Mouse (Mus musculus): ENCODE results near the gene Sbno2. TPM values are rescaled to one million over a fixed set of nuclear protein-coding genes. Genes with fewer than 3 reads are reported as not detected.

Gene Sbno2
- total and polyA plus RNA-seq, 3 experiments, result 10.6 to 16.9 (median 11.2) TPM

- peaks cover 7% of the 10 kb centered on the region; the same call in 1 of the 2 replicates for H3K36me3 ChIP-seq (ENCODE audit: control insufficient read depth, insufficient read depth, low read length)
- intact Hi-C loops (cut with DNase I), result loop anchor here (2.0 kb wide), 1 partner anchor 24 kb away; the partner anchor contains the start of gene Cbarp
- WGBS, result 1% methylated on average over 30 of the region's 30 CpGs
- H3K27me3 ChIP-seq (ENCODE audit: control insufficient read depth, insufficient read depth, low read length), result no peaks in the 10 kb centered on the region
- peak overlapping the region; percentile 94 for H3K4me3 ChIP-seq
- TF ChIP-seq POLR2A (IDR thresholded peaks at IDR 0.05; ENCODE audit: insufficient read depth, low read depth, low read length) (peak; percentile 66), EP300 (IDR thresholded peaks at IDR 0.05; ENCODE audit: insufficient read depth, low read depth, low read length) (peak; percentile 33; the same call in 1 of the 2 replicates), CTCF (IDR thresholded peaks at IDR 0.05) (peak; percentile 33; the same call in 1 of the 2 replicates)
- peaks cover 21% of the 10 kb centered on the region for H3K4me1 ChIP-seq (ENCODE audit: control insufficient read depth, insufficient read depth, low read length)
- peak overlapping the region; percentile 90 for H3K9ac ChIP-seq (ENCODE audit: low read depth, low read length)
- peak; percentile 79 to 84 for DNase-seq
- peaks cover 12% of the 10 kb centered on the region for H3K79me2 ChIP-seq (replicated peaks; ENCODE audit: control insufficient read depth, insufficient read depth, low read length)
- H3K27ac ChIP-seq, result peak overlapping the region; percentile 95
These were observed 11.7 kb upstream of the Sbno2 start for GRCm38 (mm10) chr10:80116927-80117691.

- intact Hi-C loops (cut with DNase I), result loop anchor here (2.0 kb wide), 1 partner anchor 24 kb away; the partner anchor contains the start of gene Cbarp
- TF ChIP-seq CTCF (IDR thresholded peaks at IDR 0.05) (no peak), POLR2A (IDR thresholded peaks at IDR 0.05; ENCODE audit: insufficient read depth, low read depth, low read length) (no peak), EP300 (IDR thresholded peaks at IDR 0.05; ENCODE audit: insufficient read depth, low read depth, low read length) (no peak)
- peak in 1 of 2 experiments; percentile 64 for DNase-seq
These were observed 11.2 kb upstream of the Sbno2 start for GRCm38 (mm10) chr10:80116563-80116926.

GRCm38 (mm10) chr10:80115944-80116335, 10.6 kb upstream of the Sbno2 start:
- Histone ChIP-seq H3K9ac (ENCODE audit: low read depth, low read length) (peak overlapping the region; percentile 90), H3K4me1 (ENCODE audit: control insufficient read depth, insufficient read depth, low read length) (peaks cover 21% of the 10 kb centered on the region), H3K27ac (peak overlapping the region; percentile 95), H3K27me3 (ENCODE audit: control insufficient read depth, insufficient read depth, low read length) (no peaks in the 10 kb centered on the region), H3K36me3 (ENCODE audit: control insufficient read depth, insufficient read depth, low read length) (peaks cover 7% of the 10 kb centered on the region; the same call in 1 of the 2 replicates), H3K4me3 (peak overlapping the region; percentile 94), H3K79me2 (replicated peaks; ENCODE audit: control insufficient read depth, insufficient read depth, low read length) (peaks cover 12% of the 10 kb centered on the region)
- no peak for TF ChIP-seq POLR2A (IDR thresholded peaks at IDR 0.05; ENCODE audit: insufficient read depth, low read depth, low read length)
- no peak for TF ChIP-seq CTCF (IDR thresholded peaks at IDR 0.05)
- no peak for TF ChIP-seq EP300 (IDR thresholded peaks at IDR 0.05; ENCODE audit: insufficient read depth, low read depth, low read length)
- DNase-seq, result no peak
- intact Hi-C loops (cut with DNase I), result loop anchor here (2.0 kb wide), 4 partner anchors 25 to 129 kb away; partner anchors contain the start of genes Cbarp and Polr2e
- WGBS, result under 1% methylated on average over 63 of the region's 63 CpGs

More at GRCm38 (mm10) chr10:80116563-80116926, 11.2 kb upstream of the Sbno2 start:
- H3K36me3 ChIP-seq (ENCODE audit: control insufficient read depth, insufficient read depth, low read length), result peaks cover 7% of the 10 kb centered on the region; the same call in 1 of the 2 replicates
- peaks cover 12% of the 10 kb centered on the region for H3K79me2 ChIP-seq (replicated peaks; ENCODE audit: control insufficient read depth, insufficient read depth, low read length)
- WGBS, result 1% methylated on average over 27 of the region's 27 CpGs
- H3K27ac ChIP-seq, result peak overlapping the region; percentile 95
- H3K27me3 ChIP-seq (ENCODE audit: control insufficient read depth, insufficient read depth, low read length), result no peaks in the 10 kb centered on the region
- H3K4me3 ChIP-seq, result peak overlapping the region; percentile 94
- H3K9ac ChIP-seq (ENCODE audit: low read depth, low read length), result peak overlapping the region; percentile 90
- peaks cover 21% of the 10 kb centered on the region for H3K4me1 ChIP-seq (ENCODE audit: control insufficient read depth, insufficient read depth, low read length)

- H3K79me2 ChIP-seq (replicated peaks; ENCODE audit: control insufficient read depth, insufficient read depth, low read length), result peaks cover 12% of the 10 kb centered on the region
- intact Hi-C loops (cut with DNase I), result loop anchor here (2.0 kb wide), 3 partner anchors 51 to 129 kb away; partner anchors contain the start of gene Polr2e
- peak within 1 kb of the TSS; percentile 94 for H3K4me3 ChIP-seq
- peak within 1 kb of the TSS; percentile 90 for H3K9ac ChIP-seq (ENCODE audit: low read depth, low read length)
- H3K27ac ChIP-seq, result peak within 1 kb of the TSS; percentile 95
- peaks cover 21% of the 10 kb centered on the region for H3K4me1 ChIP-seq (ENCODE audit: control insufficient read depth, insufficient read depth, low read length)
- DNase-seq, result peak; percentile 97 to 99
- H3K27me3 ChIP-seq (ENCODE audit: control insufficient read depth, insufficient read depth, low read length), result no peaks in the 10 kb centered on the region
- under 1% methylated on average over 69 of the region's 70 CpGs for WGBS
- peaks cover 7% of the 10 kb centered on the region; the same call in 1 of the 2 replicates for H3K36me3 ChIP-seq (ENCODE audit: control insufficient read depth, insufficient read depth, low read length)
- TF ChIP-seq CTCF (IDR thresholded peaks at IDR 0.05) (peak; percentile 47), EP300 (IDR thresholded peaks at IDR 0.05; ENCODE audit: insufficient read depth, low read depth, low read length) (0 out of 2 replicates have a peak, but pooled peaks have one; percentile 47), POLR2A (IDR thresholded peaks at IDR 0.05; ENCODE audit: insufficient read depth, low read depth, low read length) (peak; percentile 86)
These were observed 10.0 kb upstream of the Sbno2 start, which contains the start of gene Stk11 for GRCm38 (mm10) chr10:80115290-80115943. Stk11 (plus strand) TSS chr10:80115803.

- Histone ChIP-seq H3K27ac (peak overlapping the region; percentile 95), H3K4me3 (peak overlapping the region; percentile 66), H3K36me3 (ENCODE audit: control insufficient read depth, insufficient read depth, low read length) (peaks cover 7% of the 10 kb centered on the region; the same call in 1 of the 2 replicates), H3K4me1 (ENCODE audit: control insufficient read depth, insufficient read depth, low read length) (peaks cover 16% of the 10 kb centered on the region), H3K27me3 (ENCODE audit: control insufficient read depth, insufficient read depth, low read length) (no peaks in the 10 kb centered on the region), H3K9ac (ENCODE audit: low read depth, low read length) (peak overlapping the region; percentile 77), H3K79me2 (replicated peaks; ENCODE audit: control insufficient read depth, insufficient read depth, low read length) (peaks cover 8% of the 10 kb centered on the region)
- peak; percentile 91 to 93 for DNase-seq
- WGBS, result 4% methylated on average over 27 of the region's 27 CpGs
- TF ChIP-seq EP300 (IDR thresholded peaks at IDR 0.05; ENCODE audit: insufficient read depth, low read depth, low read length), result peak; percentile 87
- no peak; the same call in none of the 2 replicates for TF ChIP-seq CTCF (IDR thresholded peaks at IDR 0.05)
- TF ChIP-seq POLR2A (IDR thresholded peaks at IDR 0.05; ENCODE audit: insufficient read depth, low read depth, low read length), result 0 out of 2 replicates have a peak, but pooled peaks have one; percentile 7
- intact Hi-C loops (cut with DNase I), result loop anchor here (1.0 to 5.0 kb wide), 5 partner anchors 37 to 128 kb away; partner anchors contain the start of gene Polr2e
These were observed 9.2 kb upstream of the Sbno2 start for GRCm38 (mm10) chr10:80114341-80115284.
